Mouse (Mus musculus) intestine, embryonic 16.5 days (tissue): ENCODE results near the gene Shisal2b. TPM values are rescaled to one million over a fixed set of nuclear protein-coding genes. Genes with fewer than 3 reads are reported as not detected.

Experiments
- polyA plus RNA-seq: library from polyadenylated mRNA; unstranded; fragments of >200 nt; fragmentation: Nextera tagmentation; extraction: Ambion mirVana; gene quantifications from 2 replicates; pipeline ENCODE4 v1.2.1, GENCODE M21; 2015

The Shisal2b gene
- polyA plus RNA-seq, 1 experiment from 2014 or later = 0.13 TPM

Other genes starting within 250 kb of the Shisal2b start
- 20.6 and 21.1 TPM in 2 replicates for gene Srek1ip1, start 71.4 kb downstream of the Shisal2b start, polyA plus RNA-seq
- 23.5 and 26.0 TPM in 2 replicates for gene Cwc27, start 46.8 kb downstream of the Shisal2b start, polyA plus RNA-seq
- 2.1 and 2.2 TPM in 2 replicates for gene Rgs7bp, start 191.0 kb upstream of the Shisal2b start, polyA plus RNA-seq
- gene 4933425L06Rik, start 218.2 kb upstream of the Shisal2b start, polyA plus RNA-seq = not detected in 2 replicates